ENCODE assay signal across 8 mouse cellular contexts in genomic region chr17:7875941-7876461, GRCm38 (mm10). TPM values are rescaled to one million over a fixed set of nuclear protein-coding genes. Genes with fewer than 3 reads are reported as not detected.
A peak's percentile ranks its signal among the peaks of the same experiment; 100 is the strongest.
DNase-seq lines count a peak whose midpoint lies in the region; ATAC-seq and TF ChIP-seq lines count a peak whose summit lies in the region.

No protein-coding gene starts in this region.

- ATAC-seq in intestine, embryonic 14.5 days (replicated peaks; ENCODE audit: low FRiP score, low TSS enrichment, low read depth): no peak
- ATAC-seq in intestine, postnatal 0 days: no peak
- peak; percentile 90 for ATAC-seq in kidney, embryonic 16.5 days (ENCODE audit: low FRiP score, low TSS enrichment)
- no peak for ATAC-seq in neural tube, embryonic 13.5 days (ENCODE audit: low read depth)
- no peak for ATAC-seq in liver, embryonic 11.5 days (replicated peaks; ENCODE audit: low FRiP score)

- no peaks in the 10 kb centered on the region for H3K36me3 ChIP-seq in intestine, embryonic 14.5 days (ENCODE audit: control insufficient read depth, insufficient read depth, low read length)
- H3K36me3 ChIP-seq in intestine, postnatal 0 days (ENCODE audit: control insufficient read depth, insufficient read depth): no peaks in the 10 kb centered on the region
- H3K36me3 ChIP-seq in kidney, embryonic 16.5 days (ENCODE audit: insufficient read depth, low read length): no peaks in the 10 kb centered on the region
- H3K36me3 ChIP-seq in neural tube, embryonic 13.5 days: no peaks in the 10 kb centered on the region
- H3K36me3 ChIP-seq in liver, embryonic 11.5 days (ENCODE audit: control insufficient read depth, insufficient read depth, low read length): no peaks in the 10 kb centered on the region

- no peaks in the 10 kb centered on the region for H3K4me1 ChIP-seq in intestine, embryonic 14.5 days (replicated peaks; ENCODE audit: control insufficient read depth, insufficient read depth, low read length)
- H3K4me1 ChIP-seq in intestine, postnatal 0 days (replicated peaks; ENCODE audit: control insufficient read depth, insufficient read depth, low read length): no peaks in the 10 kb centered on the region
- H3K4me1 ChIP-seq in kidney, embryonic 16.5 days (ENCODE audit: insufficient read depth, low read length): peaks cover 17% of the 10 kb centered on the region; the same call in 1 of the 2 replicates
- H3K4me1 ChIP-seq in neural tube, embryonic 13.5 days (replicated peaks): peaks cover 12% of the 10 kb centered on the region; the same call in 1 of the 2 replicates
- H3K4me1 ChIP-seq in liver, embryonic 11.5 days (replicated peaks; ENCODE audit: control insufficient read depth, insufficient read depth, low read length): peaks cover 4% of the 10 kb centered on the region; the same call in 1 of the 2 replicates

- H3K27me3 ChIP-seq in intestine, embryonic 14.5 days (replicated peaks; ENCODE audit: control insufficient read depth, insufficient read depth, low read length): no peaks in the 10 kb centered on the region
- H3K27me3 ChIP-seq in intestine, postnatal 0 days (replicated peaks; ENCODE audit: control insufficient read depth, insufficient read depth, low read length): no peaks in the 10 kb centered on the region
- H3K27me3 ChIP-seq in kidney, embryonic 16.5 days (ENCODE audit: insufficient read depth, low read length): no peaks in the 10 kb centered on the region
- no peaks in the 10 kb centered on the region for H3K27me3 ChIP-seq in neural tube, embryonic 13.5 days
- H3K27me3 ChIP-seq in liver, embryonic 11.5 days (replicated peaks; ENCODE audit: control insufficient read depth, insufficient read depth, low read length): no peaks in the 10 kb centered on the region

- no peak overlapping the region for H3K9ac ChIP-seq in intestine, embryonic 14.5 days (ENCODE audit: low read length)
- no peak overlapping the region for H3K9ac ChIP-seq in intestine, postnatal 0 days (ENCODE audit: low read depth, low read length)
- H3K9ac ChIP-seq in kidney, embryonic 16.5 days (replicated peaks; ENCODE audit: low read length): no peak overlapping the region
- no peak overlapping the region for H3K9ac ChIP-seq in neural tube, embryonic 13.5 days
- H3K9ac ChIP-seq in liver, embryonic 11.5 days (ENCODE audit: low read depth, low read length): no peak overlapping the region

- TF ChIP-seq CTCF in intestine, postnatal 0 days (IDR thresholded peaks at IDR 0.05; ENCODE audit: low read depth): no peak

- no peaks in the 10 kb centered on the region for H3K9me3 ChIP-seq in intestine, embryonic 14.5 days (ENCODE audit: control insufficient read depth, low read length)
- H3K9me3 ChIP-seq in intestine, postnatal 0 days (ENCODE audit: control insufficient read depth): no peaks in the 10 kb centered on the region
- no peaks in the 10 kb centered on the region for H3K9me3 ChIP-seq in kidney, embryonic 16.5 days (ENCODE audit: low read length)
- no peaks in the 10 kb centered on the region for H3K9me3 ChIP-seq in neural tube, embryonic 13.5 days
- H3K9me3 ChIP-seq in liver, embryonic 11.5 days (ENCODE audit: control insufficient read depth, low read length): no peaks in the 10 kb centered on the region

- DNase-seq in intestine, embryonic 14.5 days (ENCODE audit: low spot score): no peak
- peak; percentile 72 for DNase-seq in embryo, embryonic 10.5 days (ENCODE audit: low spot score)
- DNase-seq in frontal cortex, postnatal 36 days (ENCODE audit: low spot score in 2 of 2): no peak
- DNase-seq in liver, embryonic 11.5 days (ENCODE audit: low spot score): no peak
- no peak for DNase-seq in layer of hippocampus, postnatal 36 days

- no peak overlapping the region for H3K27ac ChIP-seq in intestine, embryonic 14.5 days (ENCODE audit: low read depth)
- no peak overlapping the region for H3K27ac ChIP-seq in intestine, postnatal 0 days (ENCODE audit: low read depth, low read length)
- H3K27ac ChIP-seq in kidney, embryonic 16.5 days (ENCODE audit: low read length): peak overlapping the region; percentile 54; the same call in 1 of the 2 replicates
- no peak overlapping the region for H3K27ac ChIP-seq in neural tube, embryonic 13.5 days (replicated peaks)
- H3K27ac ChIP-seq in liver, embryonic 11.5 days (ENCODE audit: low read depth, low read length): no peak overlapping the region

- H3K4me2 ChIP-seq in intestine, embryonic 14.5 days (ENCODE audit: low read length): peak overlapping the region; percentile 7; the same call in 1 of the 2 replicates
- H3K4me2 ChIP-seq in intestine, postnatal 0 days (replicated peaks; ENCODE audit: low read depth): no peak overlapping the region
- peak overlapping the region; percentile 32 for H3K4me2 ChIP-seq in kidney, embryonic 16.5 days (replicated peaks; ENCODE audit: low read depth, low read length)
- H3K4me2 ChIP-seq in neural tube, embryonic 13.5 days: 0 out of 2 replicates have a peak overlapping the region, but pooled peaks have one; percentile 18
- no peak overlapping the region for H3K4me2 ChIP-seq in liver, embryonic 11.5 days

- WGBS in intestine, embryonic 14.5 days: 34% methylated on average over 12 of the region's 12 CpGs
- WGBS in intestine, postnatal 0 days: 38% methylated on average over 12 of the region's 12 CpGs
- 19% methylated on average over 12 of the region's 12 CpGs for WGBS in kidney, embryonic 16.5 days
- 30% methylated on average over 12 of the region's 12 CpGs for WGBS in neural tube, embryonic 13.5 days
- WGBS in liver, embryonic 11.5 days: 53% methylated on average over 12 of the region's 12 CpGs

- H3K4me3 ChIP-seq in intestine, embryonic 14.5 days (ENCODE audit: low read depth, low read length): no peak overlapping the region
- no peak overlapping the region for H3K4me3 ChIP-seq in intestine, postnatal 0 days (ENCODE audit: low read depth, low read length)
- H3K4me3 ChIP-seq in kidney, embryonic 16.5 days (ENCODE audit: low read length): no peak overlapping the region
- H3K4me3 ChIP-seq in neural tube, embryonic 13.5 days: no peak overlapping the region
- no peak overlapping the region for H3K4me3 ChIP-seq in liver, embryonic 11.5 days (ENCODE audit: low read depth, low read length)

RNA-seq across cellular contexts. Expression of gene Fndc1, which starts 48.9 kb away (rescaled TPM):
- polyA plus RNA-seq in intestine, embryonic 14.5 days (2014; fragmentation: Nextera tagmentation; extraction: Ambion mirVana): 5.7 and 9.3 TPM in 2 replicates
- 15.7 and 18.9 TPM in 2 replicates for polyA plus RNA-seq in intestine, postnatal 0 days (2015; fragmentation: Nextera tagmentation; extraction: Ambion mirVana)
- polyA plus RNA-seq in kidney, embryonic 16.5 days (2015; fragmentation: Nextera tagmentation; extraction: Ambion mirVana): 2.5 and 5.1 TPM in 2 replicates
- polyA plus RNA-seq in neural tube, embryonic 13.5 days (2015; fragmentation: Nextera tagmentation; extraction: Ambion mirVana): 5.3 and 6.4 TPM in 2 replicates
- polyA plus RNA-seq in liver, embryonic 11.5 days (2014; fragmentation: Nextera tagmentation; extraction: Ambion mirVana): 0.35 and 0.55 TPM in 2 replicates
- 10 to 100 TPM; 10.2 to 11.8 TPM for total RNA-seq in layer of hippocampus, postnatal 36 days (2021)

RNA-seq across cellular contexts. Expression of gene Tagap, which starts 49.8 kb away (rescaled TPM):
- polyA plus RNA-seq in intestine, embryonic 14.5 days (2014; fragmentation: Nextera tagmentation; extraction: Ambion mirVana): 0.94 and 1.4 TPM in 2 replicates
- polyA plus RNA-seq in intestine, postnatal 0 days (2015; fragmentation: Nextera tagmentation; extraction: Ambion mirVana): 0.80 and 1.2 TPM in 2 replicates
- 0.60 and 0.68 TPM in 2 replicates for polyA plus RNA-seq in kidney, embryonic 16.5 days (2015; fragmentation: Nextera tagmentation; extraction: Ambion mirVana)
- polyA plus RNA-seq in neural tube, embryonic 13.5 days (2015; fragmentation: Nextera tagmentation; extraction: Ambion mirVana): 0.36 and 0.43 TPM in 2 replicates
- 0.48 and 0.53 TPM in 2 replicates for polyA plus RNA-seq in liver, embryonic 11.5 days (2014; fragmentation: Nextera tagmentation; extraction: Ambion mirVana)
- total RNA-seq in layer of hippocampus, postnatal 36 days (2021): 1 to 10 TPM; 4.9 to 5.4 TPM

Comparison
In these comparisons a context has a peak if more than half of its experiments do, and no peak if none do; other contexts are left out.
1. H3K4me2 ChIP-seq: peak in intestine, embryonic 14.5 days (single experiment), kidney, embryonic 16.5 days (single experiment) and neural tube, embryonic 13.5 days (single experiment); none in intestine, postnatal 0 days (single experiment) and liver, embryonic 11.5 days (single experiment).